Mouse (Mus musculus) limb, embryonic 12.5 days (tissue): ENCODE measurements around the gene P2ry2. TPM values are rescaled to one million over a fixed set of nuclear protein-coding genes. Genes with fewer than 3 reads are reported as not detected.

Experiments used
- ATAC-seq: fragments of 200-750 bp; cut with Nextera tagmentation; 2 replicates; pipeline ENCODE4 v1.8.0; 2017; ENCODE audit warnings: low read depth, moderate TSS enrichment; ENCODE audit not compliant: insufficient number of reproducible peaks, insufficient read depth, low FRiP score, low TSS enrichment
- H3K27ac ChIP-seq: fragments of 300-500 bp; sonication (generic); 2 replicates; pipeline ENCODE4 v1.5.1; 2016; ENCODE audit warnings: mild to moderate bottlenecking, moderate library complexity
- H3K27me3 ChIP-seq: fragments of 300-500 bp; sonication (generic); 2 replicates; pipeline ENCODE4 v1.6.1; 2016; ENCODE audit warnings: mild to moderate bottlenecking, moderate library complexity
- H3K36me3 ChIP-seq: fragments of 300-500 bp; sonication (generic); 2 replicates; pipeline ENCODE4 v1.6.1; 2016; ENCODE audit warnings: mild to moderate bottlenecking, moderate library complexity
- H3K4me1 ChIP-seq: fragments of 300-500 bp; sonication (generic); replicated peaks from 2 replicates; pipeline ENCODE4 v1.6.1; 2016
- H3K4me2 ChIP-seq: fragments of 300-500 bp; sonication (generic); 2 replicates; pipeline ENCODE4 v1.6.1; 2016; ENCODE audit warnings: mild to moderate bottlenecking, moderate library complexity
- H3K4me3 ChIP-seq: fragments of 300-500 bp; sonication (generic); replicated peaks from 2 replicates; pipeline ENCODE4 v1.5.1; 2016; ENCODE audit warnings: mild to moderate bottlenecking
- H3K9ac ChIP-seq: fragments of 300-500 bp; sonication (generic); replicated peaks from 2 replicates; pipeline ENCODE4 v1.6.1; 2016; ENCODE audit warnings: mild to moderate bottlenecking, moderate library complexity
- H3K9me3 ChIP-seq: fragments of 300-500 bp; sonication (generic); 2 replicates; pipeline ENCODE4 v1.6.1; 2016; ENCODE audit warnings: mild to moderate bottlenecking, moderate library complexity
- WGBS: fragments of 180-500 bp; shearing (Covaris S2); methylation state at CpG from one replicate; pipeline ENCODE4 v1.1.7; 2016; 5-methylcytosine and 5-hydroxymethylcytosine counted together
- polyA plus RNA-seq: library from polyadenylated mRNA; unstranded; fragments of >200 nt; fragmentation: Nextera tagmentation; extraction: Ambion mirVana; gene quantifications from 2 replicates; pipeline ENCODE4 v1.2.1, GENCODE M21; 2016

The P2ry2 gene
- polyA plus RNA-seq, 1 experiment from 2014 or later, result 0.76 TPM

GRCm38 (mm10) chr7:100999623-101000022 is 13.0 kb downstream of the P2ry2 start:
- Histone ChIP-seq H3K36me3 (no peaks in the 10 kb centered on the region), H3K27ac (no peak overlapping the region), H3K27me3 (no peaks in the 10 kb centered on the region; the same call in 1 of the 2 replicates), H3K4me3 (no peak overlapping the region), H3K9me3 (no peaks in the 10 kb centered on the region), H3K4me2 (no peak overlapping the region), H3K4me1 (peaks cover 17% of the 10 kb centered on the region), H3K9ac (no peak overlapping the region)
- ATAC-seq, result no peak; the same call in 1 of the 2 replicates
- WGBS, result 67% methylated on average over 5 of the region's 5 CpGs

GRCm38 (mm10) chr7:100998578-100998960 is 14.1 kb downstream of the P2ry2 start:
- no peak for ATAC-seq
- Histone ChIP-seq H3K4me1 (peaks cover 9% of the 10 kb centered on the region), H3K27ac (no peak overlapping the region), H3K4me2 (no peak overlapping the region), H3K4me3 (no peak overlapping the region), H3K36me3 (no peaks in the 10 kb centered on the region), H3K9me3 (no peaks in the 10 kb centered on the region), H3K27me3 (no peaks in the 10 kb centered on the region; the same call in 1 of the 2 replicates), H3K9ac (no peak overlapping the region)
- 86% methylated on average over 24 of the region's 24 CpGs for WGBS

- H3K27me3 ChIP-seq, result no peaks in the 10 kb centered on the region; the same call in 1 of the 2 replicates
- no peak for ATAC-seq
- no peak overlapping the region for H3K4me2 ChIP-seq
- peaks cover 4% of the 10 kb centered on the region for H3K4me1 ChIP-seq
- no peak overlapping the region for H3K27ac ChIP-seq
- no peak overlapping the region for H3K4me3 ChIP-seq
- H3K9ac ChIP-seq, result no peak overlapping the region
- WGBS, result 84% methylated on average over 31 of the region's 31 CpGs
- no peaks in the 10 kb centered on the region for H3K36me3 ChIP-seq
- no peaks in the 10 kb centered on the region for H3K9me3 ChIP-seq
Observed at GRCm38 (mm10) chr7:100997951-100998577, 14.6 kb downstream of the P2ry2 start.

GRCm38 (mm10) chr7:100997215-100997614 is 15.5 kb downstream of the P2ry2 start:
- Histone ChIP-seq H3K36me3 (no peaks in the 10 kb centered on the region), H3K9me3 (no peaks in the 10 kb centered on the region), H3K27me3 (no peaks in the 10 kb centered on the region; the same call in 1 of the 2 replicates), H3K27ac (no peak overlapping the region), H3K4me3 (no peak overlapping the region), H3K4me1 (no peaks in the 10 kb centered on the region), H3K4me2 (no peak overlapping the region), H3K9ac (no peak overlapping the region)
- ATAC-seq, result no peak
- 58% methylated on average over 1 of the region's 1 CpGs for WGBS

- Histone ChIP-seq H3K9me3 (no peaks in the 10 kb centered on the region), H3K36me3 (no peaks in the 10 kb centered on the region), H3K4me3 (no peak overlapping the region), H3K4me1 (no peaks in the 10 kb centered on the region), H3K4me2 (no peak overlapping the region), H3K27ac (no peak overlapping the region), H3K27me3 (no peaks in the 10 kb centered on the region; the same call in 1 of the 2 replicates), H3K9ac (no peak overlapping the region)
- no peak for ATAC-seq
- 79% methylated on average over 3 of the region's 3 CpGs for WGBS
Observed at GRCm38 (mm10) chr7:100995951-100996350, 16.7 kb downstream of the P2ry2 start.

GRCm38 (mm10) chr7:100995260-100995864 is 17.3 kb downstream of the P2ry2 start:
- no peak overlapping the region for H3K4me3 ChIP-seq

GRCm38 (mm10) chr7:100993166-100993565 is 19.5 kb downstream of the P2ry2 start:
- H3K4me1 ChIP-seq, result peaks cover 6% of the 10 kb centered on the region; the same call in 1 of the 2 replicates
- no peaks in the 10 kb centered on the region for H3K27me3 ChIP-seq
- WGBS, result 75% methylated on average over 4 of the region's 4 CpGs
- H3K4me2 ChIP-seq, result no peak overlapping the region
- H3K9me3 ChIP-seq, result no peaks in the 10 kb centered on the region
- no peak overlapping the region for H3K4me3 ChIP-seq
- H3K9ac ChIP-seq, result no peak overlapping the region
- H3K36me3 ChIP-seq, result no peaks in the 10 kb centered on the region
- ATAC-seq, result no peak
- H3K27ac ChIP-seq, result no peak overlapping the region

More at GRCm38 (mm10) chr7:100995260-100995864, 17.3 kb downstream of the P2ry2 start:
- Histone ChIP-seq H3K9me3 (no peaks in the 10 kb centered on the region), H3K4me2 (no peak overlapping the region), H3K27me3 (no peaks in the 10 kb centered on the region; the same call in 1 of the 2 replicates), H3K9ac (no peak overlapping the region), H3K36me3 (no peaks in the 10 kb centered on the region), H3K4me1 (no peaks in the 10 kb centered on the region), H3K27ac (no peak overlapping the region)
- WGBS, result 84% methylated on average over 7 of the region's 7 CpGs
- no peak for ATAC-seq

GRCm38 (mm10) chr7:100991972-100992371 is 20.7 kb downstream of the P2ry2 start:
- no peaks in the 10 kb centered on the region for H3K27me3 ChIP-seq
- H3K36me3 ChIP-seq, result no peaks in the 10 kb centered on the region
- no peak overlapping the region for H3K4me3 ChIP-seq
- no peak overlapping the region for H3K4me2 ChIP-seq
- no peak overlapping the region for H3K9ac ChIP-seq
- no peak for ATAC-seq
- H3K9me3 ChIP-seq, result no peaks in the 10 kb centered on the region
- WGBS, result 81% methylated on average over 3 of the region's 3 CpGs
- H3K27ac ChIP-seq, result no peak overlapping the region
- H3K4me1 ChIP-seq, result peaks cover 7% of the 10 kb centered on the region; the same call in 1 of the 2 replicates

- H3K27ac ChIP-seq, result no peak overlapping the region
- peaks cover 13% of the 10 kb centered on the region for H3K4me1 ChIP-seq
- ATAC-seq, result no peak
- no peaks in the 10 kb centered on the region for H3K27me3 ChIP-seq
- no peak overlapping the region for H3K9ac ChIP-seq
- no peaks in the 10 kb centered on the region for H3K9me3 ChIP-seq
- no peak overlapping the region for H3K4me3 ChIP-seq
- H3K4me2 ChIP-seq, result no peak overlapping the region
- WGBS, result 57% methylated on average over 9 of the region's 9 CpGs
- no peaks in the 10 kb centered on the region for H3K36me3 ChIP-seq
Observed at GRCm38 (mm10) chr7:100990636-100991311, 21.9 kb downstream of the P2ry2 start.

GRCm38 (mm10) chr7:100988092-100988491 is 24.6 kb downstream of the P2ry2 start:
- 10% methylated on average over 9 of the region's 9 CpGs for WGBS
- Histone ChIP-seq H3K9me3 (no peaks in the 10 kb centered on the region), H3K9ac (no peak overlapping the region), H3K4me1 (peaks cover 29% of the 10 kb centered on the region), H3K4me3 (no peak overlapping the region), H3K27ac (no peak overlapping the region), H3K4me2 (no peak overlapping the region), H3K27me3 (no peaks in the 10 kb centered on the region), H3K36me3 (no peaks in the 10 kb centered on the region)
- ATAC-seq, result no peak
